Mouse (Mus musculus): ENCODE data around the gene Gm49394. TPM values are rescaled to one million over a fixed set of nuclear protein-coding genes. Genes with fewer than 3 reads are reported as not detected.

Gene Gm49394
- polyA plus RNA-seq, 1 experiment from 2014 or later, result not detected

DNA sequence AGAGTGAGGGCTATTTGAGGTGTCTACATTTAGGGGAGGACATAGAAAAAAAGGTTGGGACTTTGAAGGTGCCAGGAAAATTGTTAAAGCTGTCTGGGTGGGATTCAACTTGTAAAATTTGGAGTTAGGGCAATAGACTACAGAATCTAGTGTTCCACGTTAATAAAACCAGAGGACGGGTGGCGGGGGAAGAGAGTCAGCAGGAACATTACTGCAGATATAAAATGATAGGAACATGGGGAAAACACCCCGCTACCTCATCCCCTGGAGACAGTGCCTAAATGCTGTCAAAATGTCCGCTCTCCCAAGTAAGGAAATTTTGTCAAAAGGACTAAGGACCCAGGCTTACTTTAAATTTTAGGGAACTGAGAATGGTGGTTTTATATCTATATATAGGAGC lies 6.6 kb downstream of the Gm49394 start:
- Histone ChIP-seq H3K9ac (ENCODE audit: low read length) (peak overlapping the region; percentile 86), H3K4me2 (ENCODE audit: low read depth, severe bottlenecking) (peak overlapping the region; percentile 57), H3K9me3 (ENCODE audit: control insufficient read depth, low read length) (0 out of 2 replicates have a peak, but pooled peaks cover under 1% of the 10 kb centered on the region), H3K27me3 (ENCODE audit: control insufficient read depth, insufficient read depth, low read length) (peaks cover 47% of the 10 kb centered on the region), H3K36me3 (ENCODE audit: control insufficient read depth, insufficient read depth, low read length) (peaks cover 5% of the 10 kb centered on the region; the same call in 1 of the 2 replicates), H3K4me1 (ENCODE audit: control insufficient read depth, insufficient read depth, low read length) (peaks cover 10% of the 10 kb centered on the region), H3K27ac (replicated peaks; ENCODE audit: low read depth, low read length) (peak overlapping the region; percentile 98), H3K4me3 (ENCODE audit: low read depth, low read length) (peak overlapping the region; percentile 73)
- no peak for ATAC-seq (ENCODE audit: insufficient number of reproducible peaks, low FRiP score, low TSS enrichment, low read depth)
- WGBS, result 3% methylated on average over 5 of the region's 5 CpGs
- DNase-seq (ENCODE audit: low spot score), result peak; percentile 41

DNA sequence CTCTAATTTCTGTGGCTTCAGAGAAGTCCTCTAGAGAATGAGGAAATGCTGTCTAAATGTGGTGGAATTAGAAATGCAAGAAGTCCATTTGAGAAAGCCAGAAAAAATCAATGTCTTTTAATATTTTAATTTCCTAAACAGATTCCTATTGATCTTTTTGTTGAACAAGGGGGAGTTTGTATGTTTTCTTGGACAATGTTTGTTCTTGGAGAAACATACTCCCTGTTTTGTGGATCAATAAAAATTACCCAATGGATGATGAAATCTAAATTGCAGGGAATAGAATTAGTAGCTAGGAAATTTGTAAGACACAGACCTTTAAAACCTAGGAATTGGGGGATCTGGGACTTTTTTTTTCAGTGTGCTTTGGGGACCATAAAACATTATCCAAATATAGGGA lies 7.9 kb downstream of the Gm49394 start:
- H3K9ac ChIP-seq (ENCODE audit: low read length), result peak overlapping the region; percentile 99
- peaks cover 10% of the 10 kb centered on the region for H3K4me1 ChIP-seq (ENCODE audit: control insufficient read depth, insufficient read depth, low read length)
- peaks cover 60% of the 10 kb centered on the region for H3K27me3 ChIP-seq (ENCODE audit: control insufficient read depth, insufficient read depth, low read length)
- H3K4me3 ChIP-seq (ENCODE audit: low read depth, low read length), result peak overlapping the region; percentile 73
- DNase-seq (ENCODE audit: low spot score) (no peak), ATAC-seq (ENCODE audit: insufficient number of reproducible peaks, low FRiP score, low TSS enrichment, low read depth) (no peak)
- H3K4me2 ChIP-seq (ENCODE audit: low read depth, severe bottlenecking), result peak overlapping the region; percentile 57
- peak overlapping the region; percentile 98 for H3K27ac ChIP-seq (replicated peaks; ENCODE audit: low read depth, low read length)
- peaks cover under 1% of the 10 kb centered on the region; the same call in 1 of the 2 replicates for H3K36me3 ChIP-seq (ENCODE audit: control insufficient read depth, insufficient read depth, low read length)
- H3K9me3 ChIP-seq (ENCODE audit: control insufficient read depth, low read length), result no peaks in the 10 kb centered on the region

DNA sequence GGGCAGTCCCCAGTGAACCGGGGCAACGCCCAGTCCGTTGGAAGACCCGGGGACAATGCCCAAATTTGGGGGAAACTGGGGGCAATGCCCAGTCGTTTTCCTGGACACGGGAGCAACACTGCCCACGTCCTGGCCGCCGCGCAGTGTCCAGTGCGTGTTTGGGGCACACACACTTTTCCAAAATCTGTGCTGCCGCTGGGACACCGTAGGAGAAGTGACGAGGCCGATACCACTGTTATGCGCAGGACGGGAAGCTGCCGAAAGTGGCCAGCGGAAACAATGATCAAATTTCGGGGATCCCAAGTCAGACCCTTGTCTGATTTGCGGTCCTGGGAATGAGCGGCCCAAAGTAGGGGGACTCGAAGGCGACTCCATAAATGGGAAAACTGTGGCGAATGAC lies 8.7 kb downstream of the Gm49394 start:
- peak overlapping the region; percentile 73 for H3K4me3 ChIP-seq (ENCODE audit: low read depth, low read length)
- peaks cover 10% of the 10 kb centered on the region for H3K4me1 ChIP-seq (ENCODE audit: control insufficient read depth, insufficient read depth, low read length)
- peak overlapping the region; percentile 98 for H3K27ac ChIP-seq (replicated peaks; ENCODE audit: low read depth, low read length)
- DNase-seq (ENCODE audit: low spot score) (peak; percentile 72), ATAC-seq (ENCODE audit: insufficient number of reproducible peaks, low FRiP score, low TSS enrichment, low read depth) (no peak)
- H3K27me3 ChIP-seq (ENCODE audit: control insufficient read depth, insufficient read depth, low read length), result peaks cover 65% of the 10 kb centered on the region
- H3K36me3 ChIP-seq (ENCODE audit: control insufficient read depth, insufficient read depth, low read length), result no peaks in the 10 kb centered on the region
- H3K9me3 ChIP-seq (ENCODE audit: control insufficient read depth, low read length), result no peaks in the 10 kb centered on the region
- WGBS, result under 1% methylated on average over 25 of the region's 25 CpGs
- H3K4me2 ChIP-seq (ENCODE audit: low read depth, severe bottlenecking), result peak overlapping the region; percentile 57
- H3K9ac ChIP-seq (ENCODE audit: low read length), result peak overlapping the region; percentile 99

DNA sequence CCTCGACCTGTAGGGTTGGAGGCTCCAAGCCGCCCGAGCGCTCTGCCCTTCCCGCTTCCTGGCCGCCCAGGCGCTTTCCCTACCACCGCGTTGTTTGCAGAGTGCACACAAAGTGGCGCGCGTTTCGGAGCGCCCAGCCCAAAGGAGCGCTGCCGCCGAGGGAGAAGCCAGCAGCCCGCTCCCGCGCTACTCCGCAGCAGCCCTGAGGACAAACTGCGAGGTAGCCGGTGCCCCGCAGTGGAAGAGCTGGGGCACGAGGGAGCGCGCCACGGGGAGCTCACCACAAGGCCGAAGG lies 9.1 kb downstream of the Gm49394 start:
- peak overlapping the region; percentile 98 for H3K27ac ChIP-seq (replicated peaks; ENCODE audit: low read depth, low read length)
- under 1% methylated on average over 29 of the region's 29 CpGs for WGBS
- H3K36me3 ChIP-seq (ENCODE audit: control insufficient read depth, insufficient read depth, low read length), result no peaks in the 10 kb centered on the region
- H3K27me3 ChIP-seq (ENCODE audit: control insufficient read depth, insufficient read depth, low read length), result peaks cover 64% of the 10 kb centered on the region
- ATAC-seq (ENCODE audit: insufficient number of reproducible peaks, low FRiP score, low TSS enrichment, low read depth), result no peak
- DNase-seq (ENCODE audit: low spot score), result no peak
- no peaks in the 10 kb centered on the region for H3K9me3 ChIP-seq (ENCODE audit: control insufficient read depth, low read length)
- peaks cover 10% of the 10 kb centered on the region for H3K4me1 ChIP-seq (ENCODE audit: control insufficient read depth, insufficient read depth, low read length)
- peak overlapping the region; percentile 57 for H3K4me2 ChIP-seq (ENCODE audit: low read depth, severe bottlenecking)
- peak overlapping the region; percentile 99 for H3K9ac ChIP-seq (ENCODE audit: low read length)
- H3K4me3 ChIP-seq (ENCODE audit: low read depth, low read length), result peak overlapping the region; percentile 73

DNA sequence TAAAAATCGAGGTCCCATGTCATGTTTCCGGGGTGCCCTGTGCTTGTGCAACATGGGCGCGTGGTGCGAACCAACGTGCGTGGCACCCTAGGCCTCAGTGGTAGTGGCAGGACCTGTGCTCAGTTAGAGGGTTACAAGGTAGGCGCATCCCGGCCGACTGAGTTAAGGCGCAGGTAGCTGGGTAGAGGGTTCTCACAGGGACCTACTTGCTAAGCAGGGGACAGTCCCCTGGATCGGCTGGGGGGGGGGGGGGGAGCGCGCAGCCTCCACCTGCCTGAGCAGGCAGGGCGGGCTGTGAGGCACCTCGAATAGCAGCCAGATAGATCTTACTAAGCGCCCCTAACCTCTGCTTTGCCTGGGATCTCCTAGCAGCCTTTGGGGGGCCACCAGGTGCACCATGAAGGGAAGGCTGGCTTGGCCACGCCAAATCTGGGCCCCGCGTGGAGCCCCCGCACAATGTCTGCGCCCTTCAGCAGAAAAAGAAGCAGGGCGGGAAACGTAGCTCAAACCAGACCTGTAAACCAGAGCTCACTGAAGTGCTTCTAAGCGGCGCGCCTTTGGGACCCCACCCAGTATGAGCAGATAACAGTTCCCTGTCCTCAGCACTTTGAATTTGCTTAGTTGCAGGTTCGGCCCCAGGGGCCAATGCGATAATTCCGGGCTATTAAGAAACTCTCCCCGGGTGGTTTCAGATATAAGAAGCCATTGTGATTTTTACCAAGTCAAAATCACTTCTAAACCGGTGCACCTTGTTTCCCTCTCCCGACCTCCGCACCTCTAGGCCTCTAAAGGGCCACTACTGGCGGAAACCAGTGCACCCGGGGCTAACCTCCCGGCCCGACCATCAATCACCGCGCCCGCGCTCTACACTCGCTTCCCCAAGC lies 9.7 kb downstream of the Gm49394 start:
- H3K4me1 ChIP-seq (ENCODE audit: control insufficient read depth, insufficient read depth, low read length), result peaks cover 12% of the 10 kb centered on the region
- no peaks in the 10 kb centered on the region for H3K36me3 ChIP-seq (ENCODE audit: control insufficient read depth, insufficient read depth, low read length)
- peaks cover 61% of the 10 kb centered on the region for H3K27me3 ChIP-seq (ENCODE audit: control insufficient read depth, insufficient read depth, low read length)
- DNase-seq (ENCODE audit: low spot score), result peak; percentile 76
- H3K4me3 ChIP-seq (ENCODE audit: low read depth, low read length), result peak overlapping the region; percentile 73
- peak overlapping the region; percentile 57 for H3K4me2 ChIP-seq (ENCODE audit: low read depth, severe bottlenecking)
- H3K27ac ChIP-seq (replicated peaks; ENCODE audit: low read depth, low read length), result peak overlapping the region; percentile 98
- ATAC-seq (ENCODE audit: insufficient number of reproducible peaks, low FRiP score, low TSS enrichment, low read depth), result 0 out of 2 replicates have a peak, but pooled peaks have one; percentile 15
- WGBS, result under 1% methylated on average over 39 of the region's 43 CpGs
- no peaks in the 10 kb centered on the region for H3K9me3 ChIP-seq (ENCODE audit: control insufficient read depth, low read length)
- H3K9ac ChIP-seq (ENCODE audit: low read length), result peak overlapping the region; percentile 99

DNA sequence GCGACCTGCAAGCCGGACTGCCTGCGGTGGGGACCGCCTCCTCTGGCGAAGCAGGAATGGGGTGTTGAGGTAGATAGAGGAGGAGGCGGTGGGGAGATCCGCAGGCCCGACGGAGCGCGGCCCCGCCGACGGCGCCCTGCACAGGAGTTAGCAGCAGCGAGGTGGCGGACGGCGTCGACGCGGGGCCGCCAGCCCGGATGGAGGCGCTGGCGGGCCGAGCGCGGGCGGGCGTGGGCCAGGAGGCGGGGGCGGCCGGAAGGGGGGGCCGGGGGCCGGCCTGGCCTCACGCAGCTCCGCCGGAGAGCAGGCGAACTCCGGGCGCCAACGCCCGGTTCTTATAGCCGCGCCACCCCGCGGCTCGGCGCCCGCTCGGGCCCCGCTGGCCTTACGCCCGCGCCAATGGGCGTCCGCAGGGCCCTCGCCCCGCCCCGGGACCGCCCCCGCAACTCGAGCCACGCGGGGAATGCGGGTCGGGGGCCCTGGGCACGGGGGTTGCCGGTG lies 10.5 kb downstream of the Gm49394 start:
- peak; percentile 72 for DNase-seq (ENCODE audit: low spot score)
- Histone ChIP-seq H3K9me3 (ENCODE audit: control insufficient read depth, low read length) (no peaks in the 10 kb centered on the region), H3K4me3 (ENCODE audit: low read depth, low read length) (peak overlapping the region; percentile 73), H3K4me2 (ENCODE audit: low read depth, severe bottlenecking) (peak overlapping the region; percentile 57), H3K36me3 (ENCODE audit: control insufficient read depth, insufficient read depth, low read length) (peaks cover 3% of the 10 kb centered on the region; the same call in 1 of the 2 replicates), H3K27me3 (ENCODE audit: control insufficient read depth, insufficient read depth, low read length) (peaks cover 68% of the 10 kb centered on the region), H3K4me1 (ENCODE audit: control insufficient read depth, insufficient read depth, low read length) (peaks cover 19% of the 10 kb centered on the region), H3K9ac (ENCODE audit: low read length) (peak overlapping the region; percentile 99), H3K27ac (replicated peaks; ENCODE audit: low read depth, low read length) (peak overlapping the region; percentile 98)
- under 1% methylated on average over 39 of the region's 70 CpGs for WGBS
- peak; percentile 70 for ATAC-seq (ENCODE audit: insufficient number of reproducible peaks, low FRiP score, low TSS enrichment, low read depth)

DNA sequence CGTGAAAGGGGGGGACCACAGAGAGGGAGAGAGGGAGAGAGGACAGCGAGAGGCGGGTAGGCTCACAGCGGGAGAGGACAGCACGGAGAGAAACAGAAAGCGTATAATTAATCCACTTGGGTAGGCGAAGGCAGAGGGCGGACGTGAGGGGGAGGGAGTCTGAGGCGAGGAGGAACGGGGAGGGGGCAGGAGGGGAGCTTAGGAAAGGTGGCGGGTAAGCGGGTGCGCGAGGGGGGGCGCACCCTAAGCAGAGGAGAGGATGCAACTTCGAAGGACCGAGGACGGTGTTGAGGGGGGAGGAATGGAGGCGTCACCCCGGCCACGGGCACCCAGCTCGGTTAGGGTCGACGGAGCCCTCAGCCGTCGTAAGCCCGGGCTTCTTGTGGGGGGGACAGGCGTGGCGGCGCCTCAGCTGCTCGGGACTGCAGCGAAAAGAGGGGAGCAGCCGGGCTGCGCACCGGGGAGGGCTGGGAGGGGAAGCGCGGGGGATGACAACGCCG lies 11.0 kb downstream of the Gm49394 start:
- Histone ChIP-seq H3K4me2 (ENCODE audit: low read depth, severe bottlenecking) (peak overlapping the region; percentile 57), H3K4me1 (ENCODE audit: control insufficient read depth, insufficient read depth, low read length) (peaks cover 21% of the 10 kb centered on the region), H3K9me3 (ENCODE audit: control insufficient read depth, low read length) (no peaks in the 10 kb centered on the region), H3K36me3 (ENCODE audit: control insufficient read depth, insufficient read depth, low read length) (peaks cover 4% of the 10 kb centered on the region), H3K9ac (ENCODE audit: low read length) (peak overlapping the region; percentile 95), H3K4me3 (ENCODE audit: low read depth, low read length) (peak overlapping the region; percentile 73), H3K27me3 (ENCODE audit: control insufficient read depth, insufficient read depth, low read length) (peaks cover 66% of the 10 kb centered on the region), H3K27ac (replicated peaks; ENCODE audit: low read depth, low read length) (peak overlapping the region; percentile 98)
- under 1% methylated on average over 39 of the region's 40 CpGs for WGBS
- no peak for DNase-seq (ENCODE audit: low spot score)
- no peak for ATAC-seq (ENCODE audit: insufficient number of reproducible peaks, low FRiP score, low TSS enrichment, low read depth)

DNA sequence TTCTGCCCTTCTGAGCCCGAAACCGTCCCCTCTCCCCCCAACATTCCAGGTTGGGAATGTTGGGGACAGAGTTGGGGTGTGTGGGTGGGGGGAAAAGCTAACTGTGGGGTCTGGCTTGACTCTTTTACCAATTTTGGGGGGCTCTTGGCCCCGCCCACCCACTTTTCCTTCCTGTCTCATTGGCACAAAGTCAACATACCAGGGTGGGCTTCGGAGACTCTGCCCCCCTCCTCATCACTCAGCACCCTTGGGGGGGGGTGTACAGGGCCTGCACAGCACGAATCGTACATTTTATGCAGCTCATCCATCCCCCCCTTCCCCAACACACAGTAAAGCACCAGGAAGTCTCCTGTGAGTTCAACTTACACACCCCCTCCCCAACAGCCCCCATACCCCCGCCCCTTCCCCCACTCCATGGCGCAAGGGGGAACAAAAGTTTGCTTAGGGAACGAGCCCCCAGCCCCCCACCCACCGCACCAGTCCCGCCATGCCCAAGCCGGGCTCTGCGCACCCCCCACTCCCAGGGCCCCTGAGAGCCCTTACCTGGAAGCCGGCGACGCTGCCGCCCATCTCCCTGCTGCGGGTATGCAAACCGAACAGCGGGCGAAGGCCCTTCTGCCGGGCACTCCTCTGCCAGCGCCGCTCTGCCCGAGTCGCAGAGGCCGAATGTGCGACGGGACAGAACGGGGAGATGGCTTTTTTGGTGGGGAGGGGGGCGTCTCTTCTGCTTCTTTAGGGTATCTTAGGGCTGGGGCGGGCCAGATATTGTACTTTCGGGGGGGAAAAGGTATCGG lies 11.7 kb downstream of the Gm49394 start:
- WGBS, result 1% methylated on average over 34 of the region's 34 CpGs
- H3K27me3 ChIP-seq (ENCODE audit: control insufficient read depth, insufficient read depth, low read length), result peaks cover 66% of the 10 kb centered on the region
- H3K9me3 ChIP-seq (ENCODE audit: control insufficient read depth, low read length), result no peaks in the 10 kb centered on the region
- peak overlapping the region; percentile 95 for H3K9ac ChIP-seq (ENCODE audit: low read length)
- peak overlapping the region; percentile 57 for H3K4me2 ChIP-seq (ENCODE audit: low read depth, severe bottlenecking)
- ATAC-seq (ENCODE audit: insufficient number of reproducible peaks, low FRiP score, low TSS enrichment, low read depth), result peak; percentile 18
- H3K27ac ChIP-seq (replicated peaks; ENCODE audit: low read depth, low read length), result peak overlapping the region; percentile 98
- H3K4me1 ChIP-seq (ENCODE audit: control insufficient read depth, insufficient read depth, low read length), result peaks cover 20% of the 10 kb centered on the region
- peak; percentile 74 for DNase-seq (ENCODE audit: low spot score)
- H3K4me3 ChIP-seq (ENCODE audit: low read depth, low read length), result peak overlapping the region; percentile 73
- H3K36me3 ChIP-seq (ENCODE audit: control insufficient read depth, insufficient read depth, low read length), result peaks cover 4% of the 10 kb centered on the region
